Mouse (Mus musculus) adrenal gland, postnatal 14 days (tissue): ENCODE measurements at regions not wholly inside any gene's neighbourhood (a gene's known extent, or its start where the extent isn't known, plus 50 kb on each side); places are given as distances from the start of the nearest gene placed in this dataset.

Experiments
- DNase-seq: peaks from one replicate; pipeline ENCODE4 v3.0.0; 2021; ENCODE audit warnings: mixed read lengths

GRCm38 (mm10) chr3:41295150-41295549 is 212.3 kb upstream of the Pgrmc2 start:
- DNase-seq, result peak; percentile 56

GRCm38 (mm10) chr3:41290535-41291307 is 207.9 kb upstream of the Pgrmc2 start:
- DNase-seq, result no peak

GRCm38 (mm10) chr3:41288735-41289134 is 205.9 kb upstream of the Pgrmc2 start:
- no peak for DNase-seq

- DNase-seq, result no peak
Measured at GRCm38 (mm10) chr3:41288066-41288465, 205.2 kb upstream of the Pgrmc2 start.

- peak; percentile 31 for DNase-seq
Measured at GRCm38 (mm10) chr3:41285336-41285735, 202.5 kb upstream of the Pgrmc2 start.

GRCm38 (mm10) chr3:41284897-41285296 is 202.1 kb upstream of the Pgrmc2 start:
- peak; percentile 84 for DNase-seq

- DNase-seq, result no peak
Measured at GRCm38 (mm10) chr3:41282431-41283037, 199.7 kb upstream of the Pgrmc2 start.

- DNase-seq, result no peak
Measured at GRCm38 (mm10) chr3:41276096-41276495, 193.2 kb upstream of the Pgrmc2 start.

- DNase-seq, result no peak
Measured at GRCm38 (mm10) chr3:41268516-41268915, 185.7 kb upstream of the Pgrmc2 start.

GRCm38 (mm10) chr3:41266216-41266615 is 183.4 kb upstream of the Pgrmc2 start:
- DNase-seq, result no peak

- no peak for DNase-seq
Measured at GRCm38 (mm10) chr3:41265399-41265798, 182.6 kb upstream of the Pgrmc2 start.

- DNase-seq, result no peak
Measured at GRCm38 (mm10) chr3:41258291-41258690, 175.4 kb upstream of the Pgrmc2 start.

- DNase-seq, result no peak
Measured at GRCm38 (mm10) chr3:41244960-41245359, 162.1 kb upstream of the Pgrmc2 start.

GRCm38 (mm10) chr3:41241856-41242552 is 159.2 kb upstream of the Pgrmc2 start:
- DNase-seq, result no peak

- DNase-seq, result peak; percentile 61
Measured at GRCm38 (mm10) chr3:41239801-41240200, 157.0 kb upstream of the Pgrmc2 start.

- peak; percentile 41 for DNase-seq
Measured at GRCm38 (mm10) chr3:41239246-41239645, 156.4 kb upstream of the Pgrmc2 start.

GRCm38 (mm10) chr3:41238046-41238445 is 155.2 kb upstream of the Pgrmc2 start:
- DNase-seq, result no peak

GRCm38 (mm10) chr3:41235610-41236009 is 152.8 kb upstream of the Pgrmc2 start:
- no peak for DNase-seq

GRCm38 (mm10) chr3:41234994-41235393 is 152.1 kb upstream of the Pgrmc2 start:
- no peak for DNase-seq

- DNase-seq, result peak; percentile 34
Measured at GRCm38 (mm10) chr3:41234191-41234590, 151.3 kb upstream of the Pgrmc2 start.

GRCm38 (mm10) chr3:41233439-41233838 is 150.6 kb upstream of the Pgrmc2 start:
- no peak for DNase-seq

GRCm38 (mm10) chr3:41230961-41231377 is 148.1 kb upstream of the Pgrmc2 start:
- DNase-seq, result no peak

- DNase-seq, result no peak
Measured at GRCm38 (mm10) chr3:41229493-41229892, 146.6 kb upstream of the Pgrmc2 start.
